Mouse (Mus musculus) hindlimb bud, embryonic 11.5 days (tissue): ENCODE measurements around the gene Brdt.

Source experiments
- DNase-seq: peaks from one replicate; pipeline ENCODE4 v3.0.0-alpha.2; 2012; ENCODE audit warnings: low read depth, low spot score; ENCODE audit errors: extremely low spot score

The Brdt gene

GRCm38 (mm10) chr5:107410305-107410704 lies 79.3 kb downstream of the Brdt start:
- no peak for DNase-seq

DNA sequence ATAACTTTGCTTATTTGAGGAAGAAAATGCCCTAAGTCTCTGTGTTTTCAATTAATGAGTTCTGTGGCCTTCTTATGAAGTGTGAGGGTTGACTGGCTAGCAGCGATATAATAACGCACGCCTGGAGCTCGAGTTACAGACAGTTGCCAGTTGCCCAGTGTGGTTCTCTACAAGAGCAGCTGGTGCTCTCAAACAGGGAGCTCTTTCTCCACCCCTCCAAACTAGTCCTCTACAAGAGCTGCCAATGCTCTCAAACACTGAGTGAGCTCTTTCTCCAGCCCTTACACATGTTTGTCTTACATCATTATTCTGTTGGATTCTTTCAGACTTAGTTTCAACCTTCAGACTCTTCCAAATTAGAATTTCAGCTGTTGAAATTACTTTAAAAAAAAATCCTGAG lies 80.4 kb downstream of the Brdt start:
- no peak for DNase-seq

DNA sequence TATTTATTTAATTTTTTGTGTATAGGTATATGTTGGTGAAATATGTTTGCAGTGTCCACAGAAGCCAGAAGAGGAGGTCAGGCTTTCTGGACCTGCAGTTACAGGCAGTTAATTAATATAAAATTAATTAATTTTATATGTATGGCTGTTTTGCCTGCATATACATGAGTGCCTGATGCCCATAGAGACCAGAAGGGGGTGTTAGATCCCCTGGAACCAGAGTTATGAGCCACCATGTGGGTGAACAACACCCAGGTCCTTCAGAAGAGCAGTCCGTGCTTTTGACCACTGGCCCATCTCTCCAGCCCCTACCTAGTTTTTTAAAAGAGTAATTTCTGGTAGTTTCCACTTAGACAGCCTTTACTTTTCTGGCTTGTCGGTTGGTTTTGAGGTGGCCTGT lies 81.3 kb downstream of the Brdt start:
- no peak for DNase-seq

DNA sequence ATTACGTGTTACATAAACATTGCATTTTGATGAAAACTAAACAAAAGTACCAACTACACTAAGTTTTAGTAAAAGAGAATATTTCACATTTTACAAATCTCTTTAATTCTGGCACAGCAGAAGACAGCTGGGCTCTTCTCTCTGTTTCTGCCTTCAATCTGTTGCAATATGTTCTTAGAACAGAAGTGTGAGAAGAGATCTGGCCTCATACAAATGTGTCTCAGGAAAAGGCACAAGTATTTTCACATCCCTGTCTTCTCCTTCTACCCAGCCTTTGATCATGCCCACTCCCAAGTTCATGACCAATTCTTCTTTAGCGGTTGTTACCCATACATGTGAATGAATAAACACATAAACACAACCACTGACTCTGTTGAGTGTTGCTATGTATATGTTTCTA lies 84.1 kb downstream of the Brdt start:
- DNase-seq: no peak

GRCm38 (mm10) chr5:107421676-107422075 lies 90.7 kb downstream of the Brdt start:
- no peak for DNase-seq

DNA sequence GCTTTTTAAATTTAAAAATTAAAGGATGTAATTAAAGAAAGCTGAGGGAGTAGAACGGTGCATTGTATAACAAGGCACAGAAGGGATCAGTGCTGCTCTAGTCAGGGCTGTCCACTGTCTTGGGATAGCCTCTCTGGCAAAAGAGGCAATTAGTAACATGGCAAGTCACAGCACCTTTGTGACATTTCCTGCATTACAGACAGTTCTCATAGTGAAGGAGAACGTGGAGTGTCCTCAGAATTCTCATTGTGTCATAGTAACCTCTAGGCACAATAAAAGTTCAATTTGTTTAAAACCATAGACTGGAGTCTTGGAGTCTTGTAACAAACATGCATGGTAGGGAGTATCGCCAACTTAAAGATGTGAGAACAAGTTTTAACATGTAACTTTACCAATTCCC lies 100.3 kb downstream of the Brdt start, which contains the start of gene Lpcat2b:
Gene Lpcat2b (plus strand): TSS at position 301 of the 400 bp plus-strand sequence.
- DNase-seq: no peak

- DNase-seq: no peak
Measured at GRCm38 (mm10) chr5:107434001-107434400, 103.0 kb downstream of the Brdt start.

- DNase-seq: no peak
Measured at GRCm38 (mm10) chr5:107436185-107436584, 105.2 kb downstream of the Brdt start.
